Mouse (Mus musculus) stomach, embryonic 14.5 days (tissue): Measurements from ENCODE around the gene Muc5ac. TPM values are rescaled to one million over a fixed set of nuclear protein-coding genes. Genes with fewer than 3 reads are reported as not detected.

Experiments used
- ATAC-seq: fragments of 200-750 bp; cut with Nextera tagmentation; 2 replicates; pipeline ENCODE4 v1.8.0; 2017; ENCODE audit warnings: low read depth, moderate TSS enrichment; ENCODE audit not compliant: insufficient number of reproducible peaks, insufficient read depth, low FRiP score
- H3K27ac ChIP-seq: fragments of 300-500 bp; sonication (generic); 2 replicates; pipeline ENCODE4 v1.5.1; 2014; ENCODE audit warnings: mild to moderate bottlenecking, low read length, moderate library complexity, mixed read lengths
- H3K27me3 ChIP-seq: fragments of 300-500 bp; sonication (generic); 2 replicates; pipeline ENCODE4 v1.6.1; 2014; ENCODE audit warnings: low read length, control low read depth, mixed read lengths; ENCODE audit not compliant: control insufficient read depth, insufficient read depth
- H3K36me3 ChIP-seq: fragments of 300-500 bp; sonication (generic); 2 replicates; pipeline ENCODE4 v1.6.1; 2014; ENCODE audit warnings: mild to moderate bottlenecking, control low read depth, low read length, moderate library complexity, mixed read lengths; ENCODE audit not compliant: control insufficient read depth, insufficient read depth
- H3K4me1 ChIP-seq: fragments of 300-500 bp; sonication (generic); 2 replicates; pipeline ENCODE4 v1.6.1; 2014; ENCODE audit warnings: low read length, control low read depth, mixed read lengths; ENCODE audit not compliant: control insufficient read depth, insufficient read depth
- H3K4me2 ChIP-seq: fragments of 300-500 bp; sonication (generic); replicated peaks from 2 replicates; pipeline ENCODE4 v1.6.1; 2014; ENCODE audit warnings: low read depth, low read length, control low read depth
- H3K4me3 ChIP-seq: fragments of 300-500 bp; sonication (generic); 2 replicates; pipeline ENCODE4 v1.5.1; 2014; ENCODE audit warnings: low read depth, low read length, control low read depth
- H3K9ac ChIP-seq: fragments of 300-500 bp; sonication (generic); replicated peaks from 2 replicates; pipeline ENCODE4 v1.6.1; 2014; ENCODE audit warnings: low read depth, mild to moderate bottlenecking, control low read depth, low read length, moderate library complexity, mixed read lengths
- H3K9me3 ChIP-seq: fragments of 300-500 bp; sonication (generic); 2 replicates; pipeline ENCODE4 v1.6.1; 2016; ENCODE audit warnings: low read depth, low read length, control low read depth; ENCODE audit not compliant: control insufficient read depth
- WGBS: fragments of 180-500 bp; shearing (Covaris S2); extraction: QIAGEN DNeasy Blood & Tissue Kit; methylation state at CpG from one replicate; pipeline ENCODE4 v1.1.7; 2014; 5-methylcytosine and 5-hydroxymethylcytosine counted together
- polyA plus RNA-seq: library from polyadenylated mRNA; unstranded; fragments of >200 nt; fragmentation: Nextera tagmentation; extraction: Ambion mirVana; gene quantifications from 2 replicates; pipeline ENCODE4 v1.2.1, GENCODE M21; 2014

Muc5ac gene
- polyA plus RNA-seq, 1 experiment from 2014 or later: 3.4 TPM

- H3K36me3 ChIP-seq: no peaks in the 10 kb centered on the region
- peaks cover 10% of the 10 kb centered on the region; the same call in 1 of the 2 replicates for H3K4me1 ChIP-seq
- no peak for ATAC-seq
- no peak overlapping the region for H3K4me2 ChIP-seq
- WGBS: 59% methylated on average over 11 of the region's 11 CpGs
- no peak overlapping the region for H3K9ac ChIP-seq
- no peaks in the 10 kb centered on the region for H3K27me3 ChIP-seq
- no peak overlapping the region for H3K27ac ChIP-seq
- no peak overlapping the region for H3K4me3 ChIP-seq
- no peaks in the 10 kb centered on the region for H3K9me3 ChIP-seq
These were observed 28.7 kb downstream of the Muc5ac start for GRCm38 (mm10) chr7:141817355-141818075.

DNA sequence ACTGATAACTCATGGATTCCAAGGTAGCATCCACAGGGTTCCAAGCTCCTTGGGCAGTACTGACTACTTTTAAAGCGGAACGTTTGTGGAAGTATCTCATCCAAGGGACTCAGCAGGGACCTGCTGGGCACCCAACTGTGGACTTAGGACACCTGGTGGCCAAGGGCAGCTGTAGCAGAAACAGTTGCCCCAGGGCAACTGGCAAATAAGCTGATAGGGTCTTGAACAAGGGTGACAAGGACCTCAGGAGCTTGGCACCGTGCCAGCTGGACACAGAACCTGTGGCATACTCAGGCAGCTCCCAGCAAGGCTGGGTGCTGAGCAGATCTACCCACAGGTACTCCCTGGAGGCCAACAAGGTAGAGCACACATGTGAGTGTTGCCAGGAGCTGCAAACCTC, 29.5 kb downstream of the Muc5ac start:
- no peak overlapping the region for H3K4me3 ChIP-seq
- peaks cover 18% of the 10 kb centered on the region; the same call in 1 of the 2 replicates for H3K4me1 ChIP-seq
- no peak overlapping the region for H3K9ac ChIP-seq
- no peak for ATAC-seq
- 79% methylated on average over 3 of the region's 3 CpGs for WGBS
- H3K27me3 ChIP-seq: no peaks in the 10 kb centered on the region
- no peak overlapping the region for H3K4me2 ChIP-seq
- no peaks in the 10 kb centered on the region for H3K9me3 ChIP-seq
- no peaks in the 10 kb centered on the region for H3K36me3 ChIP-seq
- H3K27ac ChIP-seq: no peak overlapping the region

DNA sequence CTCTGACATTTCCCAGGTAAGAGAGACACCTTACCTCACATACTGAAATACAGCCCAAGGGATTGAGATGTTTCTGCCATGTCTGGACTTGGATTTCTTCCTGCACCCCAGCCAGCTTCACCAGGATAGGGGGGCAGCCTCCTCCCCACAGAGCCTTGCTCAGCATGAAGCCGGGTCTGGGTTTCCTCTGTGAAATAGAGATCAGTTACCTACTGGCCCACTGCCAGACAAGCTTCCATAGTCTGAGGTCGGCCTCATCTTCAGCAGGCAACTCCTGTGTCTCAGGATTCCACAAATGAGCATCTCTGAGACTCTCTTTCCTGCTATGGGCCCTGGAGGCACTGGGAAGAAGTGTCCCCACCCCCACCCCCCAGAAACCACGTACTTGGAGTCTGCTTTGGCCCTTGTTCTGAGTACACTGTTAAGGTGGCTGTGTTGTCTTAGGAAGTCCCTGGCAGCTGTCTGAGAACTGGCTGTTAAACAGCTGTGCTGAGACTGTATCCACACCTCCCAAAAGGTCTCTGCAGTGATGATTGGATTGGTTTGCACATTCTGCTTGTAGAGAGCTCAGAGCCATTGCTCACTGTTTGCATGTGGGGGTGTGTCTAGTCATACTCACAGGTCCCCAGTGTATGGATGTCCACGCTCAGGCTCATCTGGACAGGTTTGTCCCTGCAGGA, 34.0 kb downstream of the Muc5ac start:
- peaks cover 20% of the 10 kb centered on the region; the same call in 1 of the 2 replicates for H3K4me1 ChIP-seq
- H3K9me3 ChIP-seq: no peaks in the 10 kb centered on the region
- no peak overlapping the region for H3K4me2 ChIP-seq
- no peak overlapping the region for H3K4me3 ChIP-seq
- H3K27ac ChIP-seq: peak overlapping the region; percentile 18; the same call in 1 of the 2 replicates
- H3K36me3 ChIP-seq: no peaks in the 10 kb centered on the region
- no peaks in the 10 kb centered on the region for H3K27me3 ChIP-seq
- ATAC-seq: peak; percentile 11; the same call in 1 of the 2 replicates
- WGBS: 28% methylated on average over 4 of the region's 4 CpGs
- no peak overlapping the region for H3K9ac ChIP-seq

GRCm38 (mm10) chr7:141823699-141824098, 34.9 kb downstream of the Muc5ac start:
- WGBS: 62% methylated on average over 6 of the region's 6 CpGs
- ATAC-seq: peak; percentile 73
- peak overlapping the region; percentile 18; the same call in 1 of the 2 replicates for H3K27ac ChIP-seq

GRCm38 (mm10) chr7:141824398-141824797, 35.6 kb downstream of the Muc5ac start:
- Histone ChIP-seq H3K9ac (no peak overlapping the region), H3K4me2 (no peak overlapping the region), H3K4me1 (peaks cover 13% of the 10 kb centered on the region; the same call in 1 of the 2 replicates), H3K9me3 (no peaks in the 10 kb centered on the region), H3K36me3 (no peaks in the 10 kb centered on the region), H3K27me3 (no peaks in the 10 kb centered on the region), H3K4me3 (no peak overlapping the region), H3K27ac (no peak overlapping the region; the same call in 1 of the 2 replicates)
- ATAC-seq: 0 out of 2 replicates have a peak, but pooled peaks have one; percentile 16
- WGBS: 68% methylated on average over 9 of the region's 9 CpGs

More at GRCm38 (mm10) chr7:141823699-141824098, 34.9 kb downstream of the Muc5ac start:
- Histone ChIP-seq H3K9ac (no peak overlapping the region), H3K4me2 (no peak overlapping the region), H3K4me3 (no peak overlapping the region), H3K27me3 (no peaks in the 10 kb centered on the region), H3K4me1 (peaks cover 13% of the 10 kb centered on the region; the same call in 1 of the 2 replicates), H3K36me3 (no peaks in the 10 kb centered on the region), H3K9me3 (no peaks in the 10 kb centered on the region)

- H3K27me3 ChIP-seq: no peaks in the 10 kb centered on the region
- ATAC-seq: no peak
- H3K9ac ChIP-seq: no peak overlapping the region
- no peak overlapping the region for H3K4me3 ChIP-seq
- H3K36me3 ChIP-seq: no peaks in the 10 kb centered on the region
- no peak overlapping the region for H3K27ac ChIP-seq
- WGBS: 69% methylated on average over 7 of the region's 7 CpGs
- H3K9me3 ChIP-seq: no peaks in the 10 kb centered on the region
- no peak overlapping the region for H3K4me2 ChIP-seq
- H3K4me1 ChIP-seq: no peaks in the 10 kb centered on the region
These were observed 47.2 kb downstream of the Muc5ac start for GRCm38 (mm10) chr7:141835941-141836340.

- Histone ChIP-seq H3K4me3 (no peak overlapping the region), H3K27me3 (no peaks in the 10 kb centered on the region), H3K4me2 (no peak overlapping the region), H3K4me1 (no peaks in the 10 kb centered on the region), H3K27ac (no peak overlapping the region), H3K9ac (no peak overlapping the region), H3K9me3 (no peaks in the 10 kb centered on the region), H3K36me3 (no peaks in the 10 kb centered on the region)
- WGBS: 66% methylated on average over 8 of the region's 8 CpGs
- no peak for ATAC-seq
These were observed 47.7 kb downstream of the Muc5ac start for GRCm38 (mm10) chr7:141836423-141836822.

DNA sequence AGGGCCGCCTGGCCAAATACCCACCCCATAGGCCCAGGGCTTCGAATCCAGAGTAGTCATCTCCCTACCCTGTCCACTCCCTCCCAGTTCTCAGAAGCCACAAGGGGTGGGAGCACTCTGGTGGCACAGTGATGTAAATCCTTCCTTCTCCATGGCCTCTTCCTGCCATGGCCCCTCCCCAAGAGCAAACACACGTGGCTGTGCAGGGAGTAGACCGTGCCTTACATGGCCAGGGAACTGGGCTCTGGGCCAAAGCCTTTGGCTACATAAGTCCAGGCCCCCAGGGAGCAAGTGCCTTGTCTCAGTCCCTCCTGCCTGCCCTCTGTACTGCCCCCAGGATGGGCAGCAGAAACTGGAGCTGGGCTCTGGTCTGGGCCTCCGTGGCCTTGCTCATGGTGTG, 50.0 kb downstream of the Muc5ac start, which contains the start of gene Muc5b:
TSS of gene Muc5b (plus strand) at position 292 of the 400 bp plus-strand sequence.
- H3K36me3 ChIP-seq: no peaks in the 10 kb centered on the region
- no peak within 1 kb of the TSS for H3K4me3 ChIP-seq
- H3K27ac ChIP-seq: no peak within 1 kb of the TSS
- H3K27me3 ChIP-seq: no peaks in the 10 kb centered on the region
- 54% methylated on average over 5 of the region's 5 CpGs for WGBS
- no peak within 1 kb of the TSS for H3K4me2 ChIP-seq
- H3K4me1 ChIP-seq: no peaks in the 10 kb centered on the region
- no peak within 1 kb of the TSS for H3K9ac ChIP-seq
- H3K9me3 ChIP-seq: no peaks in the 10 kb centered on the region
- peak; percentile 75 for ATAC-seq
